Mouse (Mus musculus) layer of hippocampus, adult 9-11 months (tissue): ENCODE results near the gene Akap6.
A peak's percentile ranks its signal among the peaks of the same experiment; 100 is the strongest.

ENCODE experiments used
- DNase-seq: peaks from one replicate; pipeline ENCODE4 v3.0.0; 2022

Gene Akap6

GRCm38 (mm10) chr12:52782902-52783441 lies 83.8 kb downstream of the Akap6 start:
- DNase-seq, result no peak

DNA sequence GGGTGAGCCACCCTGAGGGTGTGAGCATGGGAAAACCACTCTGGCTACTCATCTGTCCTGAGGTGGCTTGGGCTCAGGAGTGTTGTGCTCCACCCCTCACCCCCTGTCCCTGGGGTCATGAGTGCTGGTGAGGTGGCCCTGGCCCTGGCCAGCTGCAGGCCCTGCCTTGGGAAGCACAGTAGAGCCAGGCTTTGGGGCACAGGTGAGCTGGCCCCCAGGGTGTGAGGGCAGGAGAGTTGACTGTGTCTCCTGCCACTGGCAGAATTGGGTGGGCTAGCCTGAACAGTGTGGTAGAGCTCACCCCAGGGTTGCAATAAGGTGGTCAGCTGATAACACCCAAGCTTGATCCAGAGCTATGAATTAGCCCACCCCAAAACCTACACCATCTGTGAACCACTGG lies 86.0 kb downstream of the Akap6 start:
- no peak for DNase-seq

- DNase-seq, result no peak
Measured at GRCm38 (mm10) chr12:52790350-52790768, 91.2 kb downstream of the Akap6 start.

DNA sequence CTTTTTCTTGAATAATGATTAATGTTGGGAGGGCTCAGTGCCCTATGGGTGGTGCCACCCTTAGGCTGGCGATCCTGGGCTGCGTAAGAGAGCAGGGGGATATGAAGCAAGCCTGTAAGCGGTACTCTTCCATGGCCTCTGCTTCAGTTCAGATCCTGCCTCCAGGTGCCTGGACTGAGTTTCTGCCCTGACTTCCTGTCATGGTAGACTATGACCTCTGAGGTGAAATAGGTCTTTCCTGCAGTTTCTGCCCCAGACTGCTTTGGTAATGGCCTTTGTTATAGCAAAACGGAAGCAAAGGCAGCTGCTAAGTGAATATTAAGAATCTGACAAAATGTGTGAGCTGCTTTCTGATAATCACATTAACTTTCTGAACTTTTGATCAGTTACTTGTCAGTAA lies 94.9 kb downstream of the Akap6 start:
- no peak for DNase-seq

- no peak for DNase-seq
Measured at GRCm38 (mm10) chr12:52795551-52796470, 96.6 kb downstream of the Akap6 start.

- no peak for DNase-seq
Measured at GRCm38 (mm10) chr12:52796471-52796795, 97.2 kb downstream of the Akap6 start.

DNA sequence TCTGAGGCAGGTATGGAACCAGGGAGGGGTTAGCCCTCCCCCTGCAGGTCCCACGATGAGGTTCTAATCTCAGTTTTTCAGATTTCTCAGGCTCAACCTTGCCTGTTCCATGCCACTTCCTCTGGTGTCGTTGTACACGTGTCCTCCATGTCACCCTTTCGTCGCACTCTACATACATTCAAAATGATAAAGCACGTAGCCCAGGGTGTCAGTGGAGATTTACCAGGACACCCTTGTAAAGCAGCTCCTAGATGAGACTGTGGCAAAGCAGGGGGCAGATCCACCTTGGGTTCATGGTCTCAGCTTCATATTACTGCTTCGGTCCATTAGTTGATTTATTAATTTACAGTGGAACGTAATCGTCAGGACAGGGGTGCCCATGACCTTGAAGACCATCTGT lies 100.5 kb downstream of the Akap6 start:
- DNase-seq, result no peak

DNA sequence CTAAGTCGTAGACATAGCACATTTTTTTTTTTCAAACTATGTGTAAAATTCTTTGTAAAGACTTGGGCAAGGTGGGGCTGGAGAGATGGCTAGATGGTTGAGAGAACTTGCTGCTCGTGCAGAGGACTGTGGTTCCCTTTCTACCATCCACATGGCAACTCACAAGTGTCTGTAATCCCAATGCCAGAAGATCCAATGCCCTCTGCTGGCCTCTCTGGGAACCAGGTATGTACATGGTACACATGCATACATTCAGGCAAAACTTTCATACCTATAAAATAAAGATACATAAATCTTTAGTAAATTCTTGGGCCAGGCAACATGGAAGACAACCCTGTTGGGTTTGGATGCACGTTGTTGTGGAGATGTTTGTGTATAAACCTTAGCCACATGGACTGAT lies 107.1 kb downstream of the Akap6 start:
- DNase-seq, result no peak

DNA sequence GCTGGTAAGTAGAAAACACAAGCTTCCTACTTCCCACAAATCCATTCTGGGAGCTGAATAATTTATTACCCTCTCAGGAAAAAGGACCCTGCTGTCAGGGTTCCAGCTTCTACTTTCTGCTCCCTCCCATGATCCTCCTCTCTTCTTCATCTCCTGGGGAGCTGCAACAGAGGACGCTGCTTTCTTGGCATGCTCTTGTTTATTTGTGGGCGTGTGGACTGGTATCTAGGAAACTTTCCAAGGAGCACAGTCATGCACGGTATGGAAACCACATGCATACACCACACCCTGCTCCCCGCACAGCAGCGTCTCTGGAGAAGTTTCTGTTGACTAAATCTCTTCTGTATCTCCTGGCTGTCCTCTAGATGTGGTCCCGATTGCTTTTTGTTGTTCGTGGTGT lies 119.4 kb downstream of the Akap6 start:
- peak; percentile 69 for DNase-seq

DNA sequence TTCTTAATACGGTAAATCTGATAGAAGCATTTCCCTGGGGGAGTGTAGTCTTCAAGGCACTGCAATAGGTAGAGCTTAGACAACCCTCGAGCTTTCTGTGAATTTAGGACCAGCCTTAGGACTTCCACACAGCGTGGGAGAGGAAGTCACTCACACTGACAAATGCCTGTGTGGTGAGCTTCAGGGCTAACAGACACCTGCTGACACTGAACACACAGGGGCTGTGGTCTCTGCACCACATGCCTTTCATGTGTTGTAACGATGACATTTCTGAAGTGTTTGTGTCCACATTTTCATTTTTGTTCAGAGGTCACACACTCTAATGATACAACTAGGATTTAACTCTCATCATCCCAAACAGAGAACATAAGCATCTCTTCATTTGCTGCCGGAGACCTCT lies 125.6 kb downstream of the Akap6 start:
- DNase-seq, result no peak

DNA sequence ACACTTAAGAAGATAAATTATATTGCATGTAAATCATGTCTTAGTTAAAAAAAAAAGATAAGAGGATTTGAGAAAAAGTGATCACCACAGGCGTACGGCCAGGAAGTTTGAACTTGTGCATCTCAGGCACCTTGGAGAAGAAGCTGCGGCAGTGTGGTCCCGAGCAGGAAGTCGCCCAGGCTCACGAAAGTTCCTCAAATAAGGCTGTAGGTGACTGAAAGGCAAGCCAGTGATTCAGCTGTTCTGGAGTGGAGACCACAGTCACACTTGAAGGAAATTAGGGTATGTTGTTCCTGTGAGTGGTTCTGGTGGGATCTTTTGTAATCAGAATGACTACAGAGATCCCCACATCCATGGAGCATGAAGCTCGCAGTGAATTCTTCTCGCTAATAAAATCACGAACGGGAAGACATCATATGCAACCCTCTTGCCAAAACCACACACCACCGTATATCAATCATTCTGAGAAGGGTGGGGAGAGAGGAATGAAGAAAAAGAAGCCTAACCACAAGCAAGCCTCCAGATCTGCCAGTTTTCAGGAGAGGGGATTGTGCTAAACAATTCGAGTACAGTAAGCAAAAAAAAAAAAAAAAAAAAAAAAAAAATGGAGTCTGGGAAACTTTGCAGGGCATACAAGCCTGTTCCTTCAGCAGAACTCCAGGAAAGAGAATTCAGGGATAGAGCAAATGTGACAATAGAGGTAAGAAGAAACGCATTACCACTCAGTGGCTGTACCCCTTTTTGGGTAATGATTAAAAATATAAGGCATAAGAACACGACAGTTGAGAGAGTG lies 130.0 kb downstream of the Akap6 start:
- no peak for DNase-seq

GRCm38 (mm10) chr12:52831782-52832181 lies 132.6 kb downstream of the Akap6 start:
- no peak for DNase-seq

DNA sequence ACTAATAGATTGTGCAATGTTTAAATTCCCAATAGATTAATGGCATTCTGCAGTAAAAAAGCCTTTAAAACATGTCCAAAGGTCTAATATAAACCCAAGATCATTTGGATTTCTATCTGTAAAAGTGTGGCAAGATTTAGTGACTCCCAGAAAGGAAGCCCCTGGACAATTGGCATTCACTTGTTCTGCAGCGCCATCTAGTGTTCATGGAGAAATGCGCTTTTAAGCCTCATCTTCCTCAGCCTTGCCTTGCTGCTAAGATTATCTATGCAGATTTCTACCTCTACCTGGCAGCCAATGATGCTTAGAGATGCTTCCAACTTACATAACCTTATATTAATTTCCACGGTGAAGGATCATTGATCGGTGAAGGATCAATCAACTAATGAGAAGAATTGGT lies 133.0 kb downstream of the Akap6 start:
- peak; percentile 64 for DNase-seq

DNA sequence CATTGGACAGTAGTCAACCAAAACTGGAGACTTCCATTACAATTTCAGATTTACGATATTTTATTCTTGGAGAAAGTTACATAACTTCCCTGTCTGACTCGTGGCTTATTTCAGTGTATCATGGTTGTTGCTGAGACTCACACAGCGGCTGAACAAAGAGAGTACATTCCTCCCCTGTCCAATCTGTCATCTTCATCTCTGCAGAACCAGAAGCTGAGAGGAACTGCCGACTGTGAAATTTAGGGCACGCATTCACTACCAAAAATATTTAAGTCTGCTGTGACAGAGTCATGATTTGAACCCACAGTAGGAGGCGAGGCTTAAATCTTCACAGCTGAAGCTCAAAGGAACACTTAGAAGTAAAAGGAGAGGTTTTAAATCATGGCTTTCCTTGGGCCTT lies 134.0 kb downstream of the Akap6 start:
- peak; percentile 73 for DNase-seq

DNA sequence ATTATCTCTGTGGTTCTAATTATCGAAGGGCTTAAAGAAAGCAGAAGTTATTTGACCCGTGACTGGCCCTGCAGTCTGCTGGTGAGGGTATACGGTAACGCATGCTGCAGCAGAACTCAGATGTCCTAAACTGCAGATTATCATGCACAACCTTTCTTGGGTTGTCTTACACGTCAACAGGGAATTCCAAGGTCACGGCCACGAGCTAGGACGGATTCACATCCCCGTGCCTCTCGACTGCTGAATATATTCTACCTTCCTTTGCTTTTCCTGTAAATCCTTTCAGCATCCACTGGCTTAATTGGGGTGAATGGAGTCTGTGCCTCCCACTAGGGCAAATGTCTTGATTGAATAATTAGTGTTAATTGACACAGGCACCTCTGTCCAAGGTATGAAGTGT lies 134.9 kb downstream of the Akap6 start:
- DNase-seq, result no peak

GRCm38 (mm10) chr12:52834781-52835279 lies 135.6 kb downstream of the Akap6 start:
- no peak for DNase-seq

GRCm38 (mm10) chr12:52835291-52835742 lies 136.1 kb downstream of the Akap6 start:
- DNase-seq, result no peak

GRCm38 (mm10) chr12:52835914-52836546 lies 136.8 kb downstream of the Akap6 start:
- no peak for DNase-seq

- DNase-seq, result no peak
Measured at GRCm38 (mm10) chr12:52845982-52846381, 146.8 kb downstream of the Akap6 start.

DNA sequence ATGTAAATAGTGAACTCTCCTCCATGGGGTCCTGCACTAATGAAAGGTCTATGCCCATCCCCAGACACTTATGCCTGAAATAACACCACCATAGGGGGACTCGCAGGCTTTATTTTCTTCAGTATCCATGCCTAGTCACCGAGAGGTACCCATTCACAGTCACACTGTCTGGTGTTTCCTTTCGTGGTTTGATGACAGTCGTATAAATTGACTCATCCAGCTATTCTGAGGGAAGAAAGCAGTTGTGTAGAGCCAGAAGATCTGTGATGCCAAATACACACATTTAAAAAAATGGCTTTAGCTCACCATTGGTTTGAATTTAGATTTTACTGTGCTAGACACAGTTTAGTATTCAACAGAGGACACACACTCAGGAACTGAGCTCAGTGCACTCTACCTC lies 147.8 kb downstream of the Akap6 start:
- no peak for DNase-seq

DNA sequence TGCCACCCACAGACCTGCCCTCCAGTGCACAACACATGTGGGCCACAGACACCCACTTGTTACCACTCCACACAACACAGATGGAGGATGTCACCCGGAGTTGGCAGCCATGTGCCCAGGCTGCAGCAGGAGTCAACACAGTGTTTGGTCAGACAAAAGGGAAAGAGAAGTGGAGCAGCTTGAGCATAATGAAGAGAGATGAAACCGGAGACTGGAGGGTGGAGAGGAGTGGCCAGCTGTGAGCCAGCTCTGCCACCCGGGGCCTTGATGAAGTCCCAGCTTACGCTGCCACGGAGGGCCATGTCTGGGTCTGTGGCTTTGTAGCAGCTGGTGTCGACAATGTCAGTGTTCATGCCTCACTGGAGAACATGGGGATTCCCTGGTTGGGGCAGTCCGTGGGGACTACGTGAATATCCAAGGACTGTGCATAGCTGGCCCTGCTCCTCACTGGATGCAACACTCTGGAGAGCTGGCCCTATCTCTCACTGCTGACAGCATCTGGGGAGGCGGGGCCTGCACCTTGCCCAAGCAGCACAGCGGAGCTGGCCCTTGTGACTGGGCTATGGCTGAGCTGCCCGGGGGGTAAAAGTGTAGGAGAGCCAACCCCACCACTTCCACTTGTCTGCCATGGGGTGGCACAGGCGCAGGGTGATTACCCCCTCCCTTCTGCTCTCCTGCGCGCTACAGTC lies 148.8 kb downstream of the Akap6 start:
- no peak for DNase-seq

DNA sequence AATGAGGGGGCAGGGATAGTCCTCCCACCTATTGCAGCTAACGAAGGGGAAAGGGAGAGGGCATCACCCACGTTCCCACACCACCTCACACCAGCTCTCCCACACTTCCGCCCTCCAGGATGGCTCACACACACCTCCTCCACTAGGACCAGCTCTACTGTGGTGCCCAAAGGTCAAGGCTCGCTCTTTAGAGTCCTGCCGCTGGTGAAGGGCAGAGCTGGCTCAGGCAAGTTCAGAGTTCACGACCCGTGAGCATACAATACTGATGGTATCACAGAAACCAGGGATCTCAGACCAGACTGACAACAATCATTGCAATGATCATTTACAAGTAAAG lies 149.3 kb downstream of the Akap6 start:
- no peak for DNase-seq

DNA sequence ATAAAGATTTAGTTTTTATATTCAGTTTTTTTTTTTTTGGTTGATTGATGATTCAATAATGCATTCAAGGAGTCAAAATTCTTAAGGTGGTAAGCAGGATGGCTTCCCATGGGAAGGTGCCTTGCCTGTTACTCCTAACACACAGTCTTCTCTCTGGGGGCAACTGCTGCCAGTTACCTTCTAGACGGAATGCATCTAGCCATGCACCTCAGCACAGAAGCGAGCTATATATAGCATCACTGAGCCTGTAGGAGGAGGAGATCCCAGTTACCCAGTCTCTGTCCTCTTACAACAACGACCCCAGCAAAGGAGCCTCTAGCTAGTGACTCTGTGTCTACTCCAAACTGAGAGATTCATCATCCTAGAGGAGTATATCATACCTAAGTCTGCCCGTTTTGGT lies 150.1 kb downstream of the Akap6 start:
- no peak for DNase-seq
